In the genomic region with DNA sequence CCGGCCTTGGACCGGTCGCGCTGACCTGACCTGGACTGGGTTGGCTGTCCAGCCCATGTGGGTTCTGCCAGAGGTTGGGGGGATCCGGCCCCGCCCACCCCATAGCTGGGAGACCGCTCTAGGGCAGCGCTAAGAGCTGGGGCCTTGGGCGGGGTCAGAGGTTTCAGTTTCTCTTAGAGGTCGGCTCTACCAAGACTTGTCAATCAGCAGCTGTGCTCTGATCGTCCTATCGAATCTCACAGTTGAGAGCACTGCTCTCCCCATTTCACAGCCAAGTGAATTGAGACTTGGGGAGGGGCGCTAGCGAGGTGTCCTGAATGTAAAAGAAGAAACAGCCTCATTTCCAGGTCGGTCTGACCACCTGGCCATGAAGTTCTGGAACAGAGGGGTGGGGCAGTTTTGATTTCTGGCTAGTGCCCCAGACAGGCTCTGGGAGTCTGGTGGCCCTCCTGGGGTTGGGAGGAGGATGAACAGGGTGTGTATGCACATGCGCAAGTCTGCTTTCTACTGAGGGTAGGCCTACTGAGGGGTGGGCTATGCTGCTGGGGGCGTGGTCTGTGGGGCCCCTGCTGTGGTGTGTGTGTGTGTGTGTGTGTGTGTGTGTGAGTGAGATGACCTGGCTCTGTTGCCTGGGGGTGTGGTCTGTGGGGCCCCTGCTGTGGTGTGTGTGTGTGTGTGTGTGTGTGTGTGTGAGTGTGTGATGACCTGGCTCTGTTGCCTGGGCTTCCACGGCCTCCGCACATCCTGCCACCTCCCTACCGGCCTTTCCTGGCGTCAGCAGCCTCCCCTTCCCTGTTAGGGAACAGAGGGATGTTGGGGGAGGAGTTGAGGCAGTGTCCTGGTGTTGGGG, we compare ENCODE assay signal across 8 mouse cellular contexts. TPM values are rescaled to one million over a fixed set of nuclear protein-coding genes. Genes with fewer than 3 reads are reported as not detected.
DNase-seq lines count a peak whose midpoint lies in the region; ATAC-seq and TF ChIP-seq lines count a peak whose summit lies in the region.

No protein-coding gene starts in this region.

- TF ChIP-seq CTCF in hindbrain, postnatal 0 days (IDR thresholded peaks at IDR 0.05; ENCODE audit: low read depth): no peak

- no peaks in the 10 kb centered on the region for H3K27me3 ChIP-seq in hindbrain, postnatal 0 days (ENCODE audit: insufficient read depth, low read length)
- no peaks in the 10 kb centered on the region for H3K27me3 ChIP-seq in liver, embryonic 13.5 days
- peaks cover 10% of the 10 kb centered on the region for H3K27me3 ChIP-seq in myocyte (ENCODE audit: control insufficient read depth, insufficient read depth, insufficient read length)

- peak overlapping the region; percentile 31; the same call in 1 of the 2 replicates for H3K9ac ChIP-seq in hindbrain, postnatal 0 days (replicated peaks; ENCODE audit: low read length)
- H3K9ac ChIP-seq in liver, embryonic 13.5 days: peak overlapping the region; percentile 97

- no peaks in the 10 kb centered on the region for H3K9me3 ChIP-seq in hindbrain, postnatal 0 days (ENCODE audit: low read length)
- H3K9me3 ChIP-seq in liver, embryonic 13.5 days (replicated peaks): no peaks in the 10 kb centered on the region

- 5% methylated on average over 21 of the region's 21 CpGs for WGBS in hindbrain, postnatal 0 days
- 1% methylated on average over 21 of the region's 21 CpGs for WGBS in liver, embryonic 13.5 days (ENCODE audit: insufficient replicate concordance)

- H3K4me2 ChIP-seq in hindbrain, postnatal 0 days (ENCODE audit: low read depth, low read length): peak overlapping the region; percentile 61
- peak overlapping the region; percentile 96 for H3K4me2 ChIP-seq in liver, embryonic 13.5 days
- H3K4me2 ChIP-seq in myocyte (ENCODE audit: low read depth): peak overlapping the region; percentile 86

- no peaks in the 10 kb centered on the region for H3K79me2 ChIP-seq in myocyte (ENCODE audit: control insufficient read depth, insufficient read depth)

- ATAC-seq in hindbrain, postnatal 0 days: peak; percentile 12
- peak; percentile 66 for ATAC-seq in liver, embryonic 13.5 days (ENCODE audit: low read depth)

- H3K4me1 ChIP-seq in hindbrain, postnatal 0 days (ENCODE audit: insufficient read depth, low read length): no peaks in the 10 kb centered on the region; the same call in 1 of the 2 replicates
- H3K4me1 ChIP-seq in liver, embryonic 13.5 days (replicated peaks): peaks cover 58% of the 10 kb centered on the region

- TF ChIP-seq POLR2A in myocyte (IDR thresholded peaks at IDR 0.05; ENCODE audit: insufficient read length, low read depth): no peak

- DNase-seq in right cerebral cortex, adult 18-20 months: peak; percentile 24
- no peak for DNase-seq in right cerebral cortex, postnatal 10 days (ENCODE audit: low spot score in 2 of 2)
- DNase-seq in c-Kit-positive CD71-positive TER-119-positive erythroid progenitor cells, embryonic 14.5 days (ENCODE audit: low spot score): peak; percentile 71
- DNase-seq in gastrocnemius, postnatal 10 days: peak; percentile 65
- no peak for DNase-seq in hindbrain, postnatal 0 days (ENCODE audit: low spot score)
- DNase-seq in liver, embryonic 13.5 days: peak; percentile 73
- peak; percentile 57 for DNase-seq in thymus, postnatal 25 days

- peak overlapping the region; percentile 48 for H3K4me3 ChIP-seq in hindbrain, postnatal 0 days (ENCODE audit: low read length)
- peak overlapping the region; percentile 95 for H3K4me3 ChIP-seq in liver, embryonic 13.5 days (replicated peaks)
- H3K4me3 ChIP-seq in myocyte: peak overlapping the region; percentile 54

- H3ac ChIP-seq in myocyte (ENCODE audit: control insufficient read depth, insufficient read length): peak overlapping the region; percentile 79

- H3K36me3 ChIP-seq in hindbrain, postnatal 0 days (ENCODE audit: insufficient read depth, low read length): no peaks in the 10 kb centered on the region
- peaks cover 15% of the 10 kb centered on the region for H3K36me3 ChIP-seq in liver, embryonic 13.5 days
- no peaks in the 10 kb centered on the region for H3K36me3 ChIP-seq in myocyte (ENCODE audit: control insufficient read depth, insufficient read depth)

- peak overlapping the region; percentile 55 for H3K27ac ChIP-seq in hindbrain, postnatal 0 days
- H3K27ac ChIP-seq in liver, embryonic 13.5 days: peak overlapping the region; percentile 98

TF ChIP-seq in myocyte, 11 proteins besides CTCF, POLR2A, EP300 and RAD21:
- TF ChIP-seq CEBPB (IDR thresholded peaks at IDR 0.05; ENCODE audit: insufficient read depth, poor library complexity, severe bottlenecking) (no peak), POLR2AphosphoS2 (IDR thresholded peaks at IDR 0.05; ENCODE audit: insufficient read length, low read depth) (no peak), E2F4 (IDR thresholded peaks at IDR 0.05; ENCODE audit: insufficient read depth) (no peak), TCF12 (IDR thresholded peaks at IDR 0.05; ENCODE audit: insufficient read depth, poor library complexity, severe bottlenecking) (no peak), TCF3 (IDR thresholded peaks at IDR 0.05; ENCODE audit: insufficient read length, low read depth) (no peak), MYOD1 (IDR thresholded peaks at IDR 0.05; ENCODE audit: control insufficient read depth in 1 of 3, insufficient read length in 2 of 3, low read depth in 2 of 3) (no peak), REST (IDR thresholded peaks at IDR 0.05; ENCODE audit: insufficient read depth, insufficient read length) (no peak), USF1 (IDR thresholded peaks at IDR 0.05; ENCODE audit: low read depth) (no peak), MAX (IDR thresholded peaks at IDR 0.05; ENCODE audit: low read depth) (no peak), MYOG (IDR thresholded peaks at IDR 0.05; ENCODE audit: control insufficient read depth in 1 of 3, insufficient read depth in 1 of 3, insufficient read length in 2 of 3, low read depth in 2 of 3) (no peak), SRF (IDR thresholded peaks at IDR 0.05; ENCODE audit: control insufficient read depth, insufficient read length, low read depth) (no peak)
TF ChIP-seq in myocyte: peak in this region for 0.

RNA-seq across cellular contexts. Expression of gene Triobp, which starts 36.1 kb away (rescaled TPM):
- total RNA-seq in gastrocnemius, postnatal 10 days (2021): 10 to 100 TPM; 65.1 to 76.8 TPM
- total RNA-seq in hindbrain, postnatal 0 days (2014; rRNA removed): 42.0 and 57.6 TPM in 2 replicates
- polyA plus RNA-seq in hindbrain, postnatal 0 days (2015; fragmentation: Nextera tagmentation; extraction: Ambion mirVana): 19.0 and 20.7 TPM in 2 replicates
- polyA plus RNA-seq in liver, embryonic 13.5 days (2015; fragmentation: Nextera tagmentation; extraction: Ambion mirVana): 12.9 and 18.8 TPM in 2 replicates
- polyA plus RNA-seq in myocyte (2012; fragmentation: generic; extraction: Trizol): 19.9 TPM

RNA-seq across cellular contexts. Expression of gene H1f0, which starts 44.6 kb away (rescaled TPM):
- total RNA-seq in gastrocnemius, postnatal 10 days (2021): 100 to 1,000 TPM; 193 to 214 TPM
- total RNA-seq in hindbrain, postnatal 0 days (2014; rRNA removed): 211 and 233 TPM in 2 replicates
- polyA plus RNA-seq in hindbrain, postnatal 0 days (2015; fragmentation: Nextera tagmentation; extraction: Ambion mirVana): 259 and 272 TPM in 2 replicates
- polyA plus RNA-seq in liver, embryonic 13.5 days (2015; fragmentation: Nextera tagmentation; extraction: Ambion mirVana): 85.3 and 101 TPM in 2 replicates
- 423 TPM for polyA plus RNA-seq in myocyte (2012; fragmentation: generic; extraction: Trizol)

RNA-seq across cellular contexts. Expression of gene Nol12, which starts 48.9 kb away (rescaled TPM):
- 10 to 100 TPM; 27.1 to 30.7 TPM for total RNA-seq in gastrocnemius, postnatal 10 days (2021)
- 4.7 and 8.8 TPM in 2 replicates for total RNA-seq in hindbrain, postnatal 0 days (2014; rRNA removed)
- polyA plus RNA-seq in hindbrain, postnatal 0 days (2015; fragmentation: Nextera tagmentation; extraction: Ambion mirVana): 54.8 and 56.4 TPM in 2 replicates
- 45.6 and 48.9 TPM in 2 replicates for polyA plus RNA-seq in liver, embryonic 13.5 days (2015; fragmentation: Nextera tagmentation; extraction: Ambion mirVana)
- polyA plus RNA-seq in myocyte (2012; fragmentation: generic; extraction: Trizol): 101 TPM

RNA-seq across cellular contexts. Expression of gene Lgals1, which starts 57.1 kb away (rescaled TPM):
- 100 to 1,000 TPM; 679 to 727 TPM for total RNA-seq in gastrocnemius, postnatal 10 days (2021)
- total RNA-seq in hindbrain, postnatal 0 days (2014; rRNA removed): 67.6 and 91.5 TPM in 2 replicates
- 141 and 144 TPM in 2 replicates for polyA plus RNA-seq in hindbrain, postnatal 0 days (2015; fragmentation: Nextera tagmentation; extraction: Ambion mirVana)
- 683 and 710 TPM in 2 replicates for polyA plus RNA-seq in liver, embryonic 13.5 days (2015; fragmentation: Nextera tagmentation; extraction: Ambion mirVana)
- polyA plus RNA-seq in myocyte (2012; fragmentation: generic; extraction: Trizol): 13,722 TPM

RNA-seq across cellular contexts. Expression of gene Galr3, which starts 58.0 kb away (rescaled TPM):
- under 1 TPM; 0.25 to 0.35 TPM for total RNA-seq in gastrocnemius, postnatal 10 days (2021)
- 0.47 and 1.2 TPM in 2 replicates for total RNA-seq in hindbrain, postnatal 0 days (2014; rRNA removed)
- polyA plus RNA-seq in hindbrain, postnatal 0 days (2015; fragmentation: Nextera tagmentation; extraction: Ambion mirVana): 0.20 and 0.25 TPM in 2 replicates
- 0.13 and 0.20 TPM in 2 replicates for polyA plus RNA-seq in liver, embryonic 13.5 days (2015; fragmentation: Nextera tagmentation; extraction: Ambion mirVana)
- 0.44 TPM for polyA plus RNA-seq in myocyte (2012; fragmentation: generic; extraction: Trizol)

Comparison
In these comparisons a context has a peak if more than half of its experiments do, and no peak if none do; other contexts are left out.
1. DNase-seq: peak in right cerebral cortex, adult 18-20 months (single experiment), c-Kit-positive CD71-positive TER-119-positive erythroid progenitor cells, embryonic 14.5 days (single experiment), gastrocnemius, postnatal 10 days (single experiment), liver, embryonic 13.5 days (single experiment) and thymus, postnatal 25 days (single experiment); none in right cerebral cortex, postnatal 10 days (0 of 2) and hindbrain, postnatal 0 days (single experiment).
2. Peak in every context shown above with its lines, with median percentiles within 50 percentile points of each other: H3K4me2 ChIP-seq and H3K4me3 ChIP-seq.